Mouse (Mus musculus): ENCODE results near the gene Ccndbp1. TPM values are rescaled to one million over a fixed set of nuclear protein-coding genes. Genes with fewer than 3 reads are reported as not detected.
"Not testable (repeated sequence)": the region's sequence is repeated elsewhere in the genome, so short reads cannot be mapped to it uniquely, and the experiment has no call there.

Gene Ccndbp1
- polyA plus RNA-seq, 1 experiment from 2014 or later, result 34.4 TPM

DNA sequence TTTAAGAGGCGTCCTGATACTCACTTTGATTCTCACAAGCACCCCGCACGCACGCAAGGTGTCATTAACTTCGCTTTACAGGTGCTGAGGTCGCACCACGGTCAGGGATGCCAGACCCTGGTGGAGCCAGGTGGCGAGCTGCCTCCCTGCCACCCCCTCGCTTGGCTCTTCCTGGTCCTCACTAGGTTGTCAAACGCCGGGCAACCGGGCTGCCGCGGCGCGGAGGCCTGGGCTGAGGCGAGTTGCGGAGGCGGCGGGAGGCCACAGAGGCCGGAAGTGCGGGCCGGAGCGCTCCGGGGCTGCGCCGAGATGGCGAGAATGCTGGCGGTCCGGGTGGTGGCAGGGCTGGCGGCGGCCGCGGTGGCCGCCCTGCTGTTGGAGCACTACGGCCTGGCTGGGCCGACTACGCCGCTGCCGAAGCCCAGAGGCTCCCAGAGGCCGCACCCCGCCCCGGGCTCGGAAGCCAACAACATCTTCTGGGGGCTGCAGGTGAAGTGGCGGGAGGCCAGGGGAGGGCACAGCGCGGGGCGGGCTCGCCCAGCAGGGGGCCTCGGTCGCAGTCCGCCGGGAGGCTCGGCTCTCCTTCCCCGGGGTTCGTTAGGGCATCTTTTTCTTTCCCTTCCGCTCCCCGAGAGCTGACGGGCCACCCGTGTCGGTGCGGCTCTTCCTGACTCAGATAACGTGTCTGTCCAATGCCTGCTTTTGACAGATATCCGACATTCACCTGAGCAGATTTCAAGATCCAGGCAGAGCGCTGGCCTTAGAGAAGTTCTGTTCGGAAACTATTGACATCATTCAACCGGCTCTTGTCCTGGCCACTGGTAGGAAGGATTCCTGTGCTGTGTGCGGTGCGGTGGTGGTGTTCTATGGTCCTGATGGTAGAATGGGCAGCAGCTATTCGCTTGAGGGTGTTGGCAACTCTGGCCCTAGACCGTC, 30.9 kb upstream of the Ccndbp1 start, which contains the start of gene Tmem62:
TSS of gene Tmem62 (plus strand) at position 28 of the 936 bp plus-strand sequence.
- Histone ChIP-seq H3K27ac (replicated peaks) (peak within 1 kb of the TSS; percentile 92), H3K36me3 (no peaks in the 10 kb centered on the region), H3K4me1 (peaks cover 20% of the 10 kb centered on the region), H3K4me3 (peak within 1 kb of the TSS; percentile 88), H3K27me3 (ENCODE audit: low read depth, poor library complexity, severe bottlenecking) (peaks cover 14% of the 10 kb centered on the region), H3K9me3 (replicated peaks) (no peaks in the 10 kb centered on the region)
- 1% methylated on average over 70 of the region's 71 CpGs for WGBS
- peak; percentile 64 for DNase-seq (ENCODE audit: low spot score)

DNA sequence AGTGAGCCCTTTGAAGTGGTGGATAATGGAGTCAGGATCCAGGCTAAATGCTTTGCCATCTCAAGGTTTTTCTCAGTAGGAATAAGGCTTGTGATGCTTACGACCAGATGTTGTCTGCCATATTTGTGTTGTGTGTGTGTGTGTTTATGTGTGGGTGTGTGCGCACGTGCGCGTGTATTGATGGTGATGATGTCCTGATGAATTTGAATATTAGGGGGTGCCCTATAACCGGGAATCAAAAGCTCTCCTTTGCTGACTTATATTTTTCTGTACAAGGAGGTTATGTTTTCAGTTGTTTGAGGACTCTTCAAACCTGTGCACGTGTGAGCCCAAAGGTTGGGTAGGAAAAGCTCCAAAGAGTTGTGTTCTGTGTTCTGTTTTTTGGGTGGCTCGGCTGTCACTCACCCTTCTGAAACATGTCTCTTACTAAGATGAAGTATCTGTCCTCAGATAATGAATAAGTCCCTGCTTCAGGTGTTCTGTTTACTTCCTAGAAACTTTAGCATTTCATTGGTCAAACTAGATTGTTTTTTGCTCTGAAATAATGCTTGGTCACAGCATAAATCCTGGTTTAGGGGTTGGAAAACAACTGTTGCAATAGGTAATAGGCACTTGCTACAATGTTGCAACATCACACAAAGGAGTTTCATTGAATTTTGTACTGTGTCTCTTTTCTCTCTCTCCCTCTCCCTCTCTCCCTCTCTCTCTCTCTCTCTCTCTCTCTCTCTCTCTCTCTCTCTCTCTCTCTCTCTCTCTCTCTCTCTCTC, 30.1 kb upstream of the Ccndbp1 start:
- peak overlapping the region; percentile 88 for H3K4me3 ChIP-seq
- H3K9me3 ChIP-seq (replicated peaks), result no peaks in the 10 kb centered on the region
- 83% methylated on average over 8 of the region's 8 CpGs for WGBS
- H3K27ac ChIP-seq (replicated peaks), result peak overlapping the region; percentile 92; the same call in 1 of the 2 replicates
- H3K4me1 ChIP-seq, result peaks cover 17% of the 10 kb centered on the region
- H3K27me3 ChIP-seq (ENCODE audit: low read depth, poor library complexity, severe bottlenecking), result peaks cover 11% of the 10 kb centered on the region
- DNase-seq (ENCODE audit: low spot score), result no peak
- no peaks in the 10 kb centered on the region for H3K36me3 ChIP-seq

DNA sequence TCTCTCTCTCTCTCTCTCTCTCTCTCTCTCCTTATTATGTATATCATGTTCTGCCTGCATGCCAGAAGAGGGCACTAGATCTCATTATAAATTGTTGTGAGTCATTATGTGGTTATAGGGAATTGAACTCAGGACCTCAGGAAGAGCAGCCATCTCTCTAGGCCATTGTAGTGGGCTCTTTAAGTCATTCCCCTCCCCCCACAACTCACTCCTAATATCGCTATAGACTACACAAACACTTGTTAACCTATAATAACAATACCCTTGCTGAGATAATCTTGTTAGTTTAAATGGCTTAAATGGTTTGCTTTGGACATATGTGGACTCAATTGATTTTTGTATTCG, 29.5 kb upstream of the Ccndbp1 start:
- H3K27me3 ChIP-seq (ENCODE audit: low read depth, poor library complexity, severe bottlenecking), result peaks cover 10% of the 10 kb centered on the region

DNA sequence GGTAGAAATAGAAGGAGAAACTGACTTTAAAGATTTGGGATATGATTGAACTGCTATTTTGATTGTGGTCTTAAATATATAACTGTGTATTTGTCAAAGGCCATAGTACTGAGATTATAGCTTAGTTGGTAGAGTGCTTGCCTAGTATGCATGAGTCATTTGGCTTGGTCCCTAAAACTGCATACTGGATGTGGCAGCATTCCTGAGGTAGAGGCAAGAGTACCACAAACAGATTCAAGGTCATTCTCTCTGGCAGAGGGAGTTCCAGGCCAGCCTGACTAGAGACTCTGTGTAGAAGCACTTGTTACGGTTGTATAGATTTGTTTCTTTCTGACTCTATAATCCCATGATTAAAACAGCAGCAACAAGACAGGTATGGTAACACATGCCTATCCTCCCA, 28.4 kb upstream of the Ccndbp1 start:
- no peaks in the 10 kb centered on the region for H3K9me3 ChIP-seq (replicated peaks)
- H3K27ac ChIP-seq (replicated peaks), result no peak overlapping the region
- peaks cover 10% of the 10 kb centered on the region for H3K27me3 ChIP-seq (ENCODE audit: low read depth, poor library complexity, severe bottlenecking)
- H3K4me1 ChIP-seq, result peaks cover 15% of the 10 kb centered on the region
- H3K4me3 ChIP-seq, result no peak overlapping the region
- 87% methylated on average over 1 of the region's 1 CpGs for WGBS
- no peak for DNase-seq (ENCODE audit: low spot score)
- no peaks in the 10 kb centered on the region for H3K36me3 ChIP-seq

More for the DNA sequence above, 29.5 kb upstream of the Ccndbp1 start:
- WGBS, result 40% methylated on average over 2 of the region's 2 CpGs
- Histone ChIP-seq H3K36me3 (no peaks in the 10 kb centered on the region), H3K4me3 (no peak overlapping the region), H3K9me3 (replicated peaks) (no peaks in the 10 kb centered on the region), H3K4me1 (peaks cover 15% of the 10 kb centered on the region), H3K27ac (replicated peaks) (no peak overlapping the region)
- DNase-seq (ENCODE audit: low spot score), result no peak

DNA sequence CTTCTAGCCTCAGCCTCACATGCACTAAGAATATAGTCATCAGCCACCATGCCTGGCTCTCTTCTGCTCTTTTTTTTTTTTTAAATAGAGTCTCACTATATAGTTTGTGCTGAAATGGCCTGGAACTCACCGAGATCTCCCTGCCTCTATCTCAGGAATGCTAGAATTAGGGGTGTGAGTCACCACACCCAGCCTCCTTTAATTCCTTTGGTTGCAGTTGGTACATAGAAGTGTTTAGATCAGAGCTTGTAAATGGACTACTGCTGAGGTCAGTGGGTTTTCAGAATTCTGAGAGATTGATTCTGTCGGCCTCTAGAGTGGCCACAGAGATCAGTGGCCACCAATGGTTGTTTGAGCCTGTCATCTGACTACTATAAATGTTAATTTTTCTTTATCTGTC, 27.3 kb upstream of the Ccndbp1 start:
- H3K9me3 ChIP-seq (replicated peaks), result no peaks in the 10 kb centered on the region
- WGBS, result 75% methylated on average over 2 of the region's 2 CpGs
- H3K4me3 ChIP-seq, result no peak overlapping the region
- H3K4me1 ChIP-seq, result peaks cover 15% of the 10 kb centered on the region
- no peak for DNase-seq (ENCODE audit: low spot score)
- no peaks in the 10 kb centered on the region for H3K36me3 ChIP-seq
- H3K27me3 ChIP-seq (ENCODE audit: low read depth, poor library complexity, severe bottlenecking), result peaks cover 7% of the 10 kb centered on the region
- no peak overlapping the region for H3K27ac ChIP-seq (replicated peaks)

DNA sequence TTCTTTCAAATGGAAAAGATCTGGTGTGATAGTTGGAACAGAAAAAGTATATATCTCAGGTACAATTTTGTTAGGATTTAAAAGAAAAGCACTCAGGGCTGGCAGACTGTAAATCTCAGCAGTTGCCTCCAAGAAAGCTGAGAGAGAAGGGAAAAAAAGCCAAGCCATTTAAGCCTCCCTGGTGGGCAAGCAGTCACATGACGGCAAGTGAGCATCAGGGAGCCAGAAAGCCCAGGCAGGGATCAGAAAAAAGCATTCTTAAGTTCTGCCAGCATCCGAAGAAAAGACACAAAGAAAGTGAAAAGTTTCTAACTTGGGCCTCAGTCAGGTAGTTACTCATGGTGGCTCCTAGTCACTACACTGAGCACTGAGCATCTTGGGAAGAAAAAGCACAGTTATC, 24.6 kb upstream of the Ccndbp1 start:
- no peak for DNase-seq (ENCODE audit: low spot score)
- 8% methylated on average over 2 of the region's 2 CpGs for WGBS
- no peaks in the 10 kb centered on the region for H3K36me3 ChIP-seq
- no peaks in the 10 kb centered on the region for H3K27me3 ChIP-seq (ENCODE audit: low read depth, poor library complexity, severe bottlenecking)
- no peaks in the 10 kb centered on the region for H3K9me3 ChIP-seq (replicated peaks)
- H3K4me3 ChIP-seq, result no peak overlapping the region
- H3K27ac ChIP-seq (replicated peaks), result no peak overlapping the region
- no peaks in the 10 kb centered on the region for H3K4me1 ChIP-seq

DNA sequence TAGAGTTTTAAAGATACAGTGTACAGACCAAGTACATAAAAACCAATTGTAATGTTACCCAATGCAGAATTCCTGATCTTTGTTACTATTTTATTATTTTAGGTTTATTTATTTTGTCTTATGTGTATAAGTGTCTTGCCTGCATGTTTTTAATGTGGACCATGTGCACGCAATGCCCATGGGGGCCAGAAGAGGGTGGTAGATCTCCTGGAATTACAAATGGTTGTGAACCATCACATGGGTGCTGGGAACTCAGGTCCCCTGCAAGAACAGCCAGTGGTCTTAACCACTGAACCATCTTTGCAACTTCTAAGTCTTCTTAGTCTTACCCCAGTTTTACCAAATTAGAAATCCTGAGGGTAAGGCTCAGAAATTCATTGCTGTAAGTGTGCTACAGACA, 23.0 kb upstream of the Ccndbp1 start:
- DNase-seq (ENCODE audit: low spot score), result no peak
- no peak overlapping the region for H3K27ac ChIP-seq (replicated peaks)
- no peaks in the 10 kb centered on the region for H3K27me3 ChIP-seq (ENCODE audit: low read depth, poor library complexity, severe bottlenecking)
- H3K4me1 ChIP-seq, result no peaks in the 10 kb centered on the region
- no peaks in the 10 kb centered on the region for H3K36me3 ChIP-seq
- H3K4me3 ChIP-seq, result no peak overlapping the region
- WGBS, result 91% methylated on average over 1 of the region's 1 CpGs
- H3K9me3 ChIP-seq (replicated peaks), result no peaks in the 10 kb centered on the region

DNA sequence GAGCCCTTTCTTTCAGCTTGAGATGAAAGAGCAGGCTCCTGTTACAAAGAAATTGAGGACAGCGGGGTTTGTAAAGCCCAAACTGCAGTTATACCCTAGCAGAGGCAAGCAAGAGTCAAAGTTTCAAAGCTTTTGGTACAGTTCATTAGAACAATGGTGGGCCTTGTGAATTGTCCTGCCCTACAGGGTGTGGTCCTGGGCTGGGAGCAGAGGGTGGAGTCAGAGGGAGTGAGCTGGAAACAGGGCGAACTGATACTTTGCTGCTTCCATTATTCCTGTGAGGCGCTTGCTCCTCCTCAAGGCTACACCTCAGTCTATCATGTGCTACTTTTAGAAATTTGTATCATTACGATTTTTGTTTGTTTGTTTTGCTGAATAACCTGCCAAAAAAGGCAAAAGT, 17.0 kb upstream of the Ccndbp1 start:
- DNase-seq (ENCODE audit: low spot score), result no peak
- Histone ChIP-seq H3K4me3 (no peak overlapping the region), H3K4me1 (no peaks in the 10 kb centered on the region), H3K27me3 (ENCODE audit: low read depth, poor library complexity, severe bottlenecking) (no peaks in the 10 kb centered on the region), H3K27ac (replicated peaks) (no peak overlapping the region), H3K36me3 (no peaks in the 10 kb centered on the region), H3K9me3 (replicated peaks) (no peaks in the 10 kb centered on the region)
- 75% methylated on average over 4 of the region's 4 CpGs for WGBS

DNA sequence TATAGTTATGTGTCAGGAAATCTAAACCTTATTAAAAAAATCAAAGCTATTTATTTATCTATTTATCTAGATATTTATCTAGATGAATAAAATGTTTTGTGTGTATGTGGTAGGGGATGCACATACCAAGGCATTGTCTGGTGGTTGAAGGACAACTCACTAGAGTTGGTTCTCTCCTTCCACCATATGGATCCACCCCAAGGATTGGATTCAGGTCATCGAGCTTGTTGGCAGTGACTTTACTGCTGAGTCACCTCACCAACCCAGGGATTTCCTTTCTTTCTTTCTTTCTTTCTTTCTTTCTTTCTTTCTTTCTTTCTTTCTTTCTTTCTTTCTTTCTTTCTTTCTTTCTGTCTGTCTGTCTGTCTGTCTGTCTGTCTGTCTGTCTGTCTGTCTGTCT, 11.6 kb upstream of the Ccndbp1 start:
- H3K27ac ChIP-seq (replicated peaks); DNase-seq (ENCODE audit: low spot score); H3K9me3 ChIP-seq (replicated peaks); H3K27me3 ChIP-seq (ENCODE audit: low read depth, poor library complexity, severe bottlenecking); H3K4me1 ChIP-seq; H3K4me3 ChIP-seq; H3K36me3 ChIP-seq: not testable (repeated sequence)
- WGBS, result 76% methylated on average over 1 of the region's 1 CpGs

DNA sequence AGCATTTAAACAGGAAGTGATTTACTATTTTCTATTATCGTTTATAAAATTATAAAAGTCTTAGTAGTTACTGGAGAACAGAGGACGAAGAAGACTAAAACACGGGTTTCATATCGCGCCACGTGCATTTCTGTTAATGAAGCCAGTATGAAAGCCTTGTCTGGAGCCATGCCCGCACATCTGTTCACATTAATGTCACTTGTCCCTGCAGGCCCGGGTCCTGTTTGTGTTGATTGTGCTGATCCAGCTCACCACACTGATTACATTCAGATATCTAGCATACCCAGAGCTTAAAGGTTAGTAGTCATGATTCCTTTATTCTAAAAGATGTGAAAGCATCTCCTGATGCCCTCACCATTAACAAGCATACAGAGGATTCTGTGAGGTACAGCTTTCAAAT, 9.3 kb upstream of the Ccndbp1 start:
- H3K4me1 ChIP-seq, result no peaks in the 10 kb centered on the region
- H3K9me3 ChIP-seq (replicated peaks), result no peaks in the 10 kb centered on the region
- no peaks in the 10 kb centered on the region for H3K27me3 ChIP-seq (ENCODE audit: low read depth, poor library complexity, severe bottlenecking)
- H3K36me3 ChIP-seq, result no peaks in the 10 kb centered on the region
- no peak overlapping the region for H3K27ac ChIP-seq (replicated peaks)
- 92% methylated on average over 8 of the region's 8 CpGs for WGBS
- DNase-seq (ENCODE audit: low spot score), result no peak
- H3K4me3 ChIP-seq, result no peak overlapping the region

DNA sequence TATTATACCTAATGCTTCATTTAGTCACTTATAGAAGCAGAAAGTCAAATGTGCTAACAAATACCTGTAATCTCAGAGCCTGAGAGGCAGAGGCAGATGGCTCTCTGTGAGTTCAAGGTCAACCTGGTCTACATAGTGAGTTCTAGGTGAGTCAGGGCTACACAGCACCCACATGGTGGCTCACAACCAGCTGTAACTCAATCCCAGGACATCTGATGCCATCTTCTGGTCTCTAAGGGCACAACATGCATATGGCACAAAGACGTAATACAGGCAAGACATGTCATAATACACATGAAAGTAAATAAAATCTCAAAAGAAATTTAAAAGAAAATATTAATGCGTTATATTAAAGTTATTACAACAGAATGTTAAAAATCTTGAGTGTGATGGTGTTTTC, 4.6 kb upstream of the Ccndbp1 start:
- no peaks in the 10 kb centered on the region for H3K36me3 ChIP-seq
- no peaks in the 10 kb centered on the region for H3K27me3 ChIP-seq (ENCODE audit: low read depth, poor library complexity, severe bottlenecking)
- peaks cover 5% of the 10 kb centered on the region; the same call in 1 of the 2 replicates for H3K4me1 ChIP-seq
- H3K9me3 ChIP-seq (replicated peaks), result no peaks in the 10 kb centered on the region
- H3K4me3 ChIP-seq, result no peak overlapping the region
- no peak for DNase-seq (ENCODE audit: low spot score)
- no peak overlapping the region for H3K27ac ChIP-seq (replicated peaks)
- WGBS, result 74% methylated on average over 2 of the region's 2 CpGs

DNA sequence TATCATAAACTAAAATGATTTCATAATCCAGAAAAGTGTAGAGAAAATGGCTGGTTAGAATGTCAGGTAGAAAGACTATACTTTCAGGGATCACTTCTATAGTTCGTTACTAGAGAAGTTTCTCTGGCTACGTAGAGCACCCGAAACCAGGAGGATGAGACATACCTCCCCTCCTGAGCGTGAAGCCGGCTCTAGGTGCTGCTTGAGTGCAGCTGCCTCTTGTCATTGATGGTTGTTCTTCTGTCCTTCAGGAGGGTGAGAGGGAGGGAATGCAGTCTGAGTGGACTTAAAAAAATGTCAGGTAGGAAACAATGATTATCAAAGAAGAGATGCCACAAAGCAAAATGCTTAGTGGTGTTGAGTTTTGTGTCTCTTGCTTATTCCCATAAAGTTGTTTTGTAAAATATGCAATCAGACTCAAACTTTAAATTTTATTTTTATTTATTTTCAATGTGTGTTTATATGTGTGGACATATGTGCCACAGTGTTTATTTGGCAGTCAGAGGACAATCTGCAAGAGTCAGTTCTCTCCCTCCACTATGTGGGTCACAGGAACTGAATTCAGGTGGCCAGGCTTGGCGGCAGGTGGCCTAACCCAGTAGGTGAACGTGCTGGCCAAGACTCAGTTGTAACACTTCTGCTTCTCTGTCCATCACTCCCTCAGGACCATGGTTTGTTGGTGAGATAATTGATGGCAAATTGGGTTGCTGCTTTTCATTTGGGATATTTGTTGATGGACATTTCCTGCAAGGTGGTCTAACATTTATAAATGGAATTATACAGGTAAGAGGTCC, 4.0 kb upstream of the Ccndbp1 start:
- WGBS, result 85% methylated on average over 7 of the region's 7 CpGs

More for the DNA sequence above, 4.0 kb upstream of the Ccndbp1 start:
- Histone ChIP-seq H3K27ac (replicated peaks) (no peak overlapping the region), H3K4me1 (peaks cover 11% of the 10 kb centered on the region), H3K9me3 (replicated peaks) (no peaks in the 10 kb centered on the region), H3K4me3 (no peak overlapping the region), H3K36me3 (no peaks in the 10 kb centered on the region), H3K27me3 (ENCODE audit: low read depth, poor library complexity, severe bottlenecking) (no peaks in the 10 kb centered on the region)
- no peak for DNase-seq (ENCODE audit: low spot score)
